Mouse (Mus musculus) intestine, postnatal 0 days (tissue): ENCODE data around the gene Mrpl37. TPM values are rescaled to one million over a fixed set of nuclear protein-coding genes. Genes with fewer than 3 reads are reported as not detected.

Source experiments
- ATAC-seq: fragments of 200-750 bp; cut with Nextera tagmentation; 2 replicates; pipeline ENCODE4 v1.8.0; 2017; ENCODE audit warnings: mild to moderate bottlenecking, moderate TSS enrichment, moderate library complexity
- H3K27ac ChIP-seq: fragments of 300-500 bp; sonication (generic); 2 replicates; pipeline ENCODE4 v1.5.1; 2014; ENCODE audit warnings: mild to moderate bottlenecking, low read depth, low read length, moderate library complexity
- H3K27me3 ChIP-seq: fragments of 300-500 bp; sonication (generic); replicated peaks from 2 replicates; pipeline ENCODE4 v1.6.1; 2014; ENCODE audit warnings: low read length, mixed read lengths; ENCODE audit not compliant: control insufficient read depth, insufficient read depth
- H3K36me3 ChIP-seq: fragments of 300-500 bp; sonication (generic); 2 replicates; pipeline ENCODE4 v1.6.1; 2014; ENCODE audit warnings: mild to moderate bottlenecking, moderate library complexity; ENCODE audit not compliant: control insufficient read depth, insufficient read depth
- H3K4me1 ChIP-seq: fragments of 300-500 bp; sonication (generic); replicated peaks from 2 replicates; pipeline ENCODE4 v1.6.1; 2014; ENCODE audit warnings: antibody characterized with exemption, low read length, mixed read lengths; ENCODE audit not compliant: control insufficient read depth, insufficient read depth
- H3K4me2 ChIP-seq: fragments of 300-500 bp; sonication (generic); replicated peaks from 2 replicates; pipeline ENCODE4 v1.6.1; 2014; ENCODE audit warnings: low read depth, mild to moderate bottlenecking, moderate library complexity
- H3K4me3 ChIP-seq: fragments of 300-500 bp; sonication (generic); 2 replicates; pipeline ENCODE4 v1.5.1; 2014; ENCODE audit warnings: low read depth, low read length
- H3K9ac ChIP-seq: fragments of 300-500 bp; sonication (generic); 2 replicates; pipeline ENCODE4 v1.6.1; 2014; ENCODE audit warnings: mild to moderate bottlenecking, low read depth, low read length
- H3K9me3 ChIP-seq: fragments of 300-500 bp; sonication (generic); 2 replicates; pipeline ENCODE4 v1.6.1; 2016; ENCODE audit warnings: mixed run types; ENCODE audit not compliant: control insufficient read depth
- CTCF ChIP-seq: sonication (generic); IDR thresholded peaks from 2 replicates; pipeline ENCODE4 v1.5.1; 2016; ENCODE audit warnings: low read depth, mild to moderate bottlenecking, control low read depth, antibody characterized with exemption, moderate library complexity
- WGBS: fragments of 180-500 bp; shearing (Covaris S2); extraction: QIAGEN DNeasy Blood & Tissue Kit; methylation state at CpG from one replicate; pipeline ENCODE4 v1.1.7; 2014; 5-methylcytosine and 5-hydroxymethylcytosine counted together
- polyA plus RNA-seq: library from polyadenylated mRNA; unstranded; fragments of >200 nt; fragmentation: Nextera tagmentation; extraction: Ambion mirVana; gene quantifications from 2 replicates; pipeline ENCODE4 v1.2.1, GENCODE M21; 2015

Gene Mrpl37
- polyA plus RNA-seq, 1 experiment from 2014 or later = 52.8 TPM

DNA sequence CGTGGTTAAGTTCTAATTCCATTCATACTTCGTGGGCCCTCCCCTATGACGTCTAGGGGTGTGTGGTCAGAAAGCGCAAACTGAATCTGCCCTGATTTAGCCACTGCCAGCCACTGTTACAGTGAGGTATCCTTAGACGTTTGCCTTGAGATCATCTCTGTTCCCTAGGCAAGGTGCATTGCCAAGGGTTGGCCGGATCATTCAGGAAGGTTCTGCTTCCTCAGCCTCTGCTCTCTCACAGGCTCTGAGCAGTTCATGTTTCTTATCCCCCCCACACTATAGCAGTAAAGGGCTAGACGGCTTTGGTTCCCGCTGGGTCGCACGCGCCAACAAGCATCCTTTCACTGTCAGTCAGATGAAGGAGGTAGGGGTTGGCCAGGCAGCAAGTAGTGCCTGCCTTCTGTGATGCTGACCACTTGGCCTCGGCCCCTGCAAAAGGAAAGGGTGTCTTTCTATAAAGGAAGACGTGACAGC lies 54.6 kb downstream of the Mrpl37 start:
- no peak overlapping the region for H3K4me2 ChIP-seq
- H3K4me3 ChIP-seq = no peak overlapping the region
- no peak overlapping the region for H3K9ac ChIP-seq
- no peak overlapping the region for H3K27ac ChIP-seq
- no peak for TF ChIP-seq CTCF
- peaks cover 18% of the 10 kb centered on the region; the same call in 1 of the 2 replicates for H3K4me1 ChIP-seq
- ATAC-seq = no peak
- H3K9me3 ChIP-seq = no peaks in the 10 kb centered on the region
- H3K36me3 ChIP-seq = peaks cover 15% of the 10 kb centered on the region
- WGBS = 79% methylated on average over 13 of the region's 13 CpGs
- no peaks in the 10 kb centered on the region for H3K27me3 ChIP-seq

DNA sequence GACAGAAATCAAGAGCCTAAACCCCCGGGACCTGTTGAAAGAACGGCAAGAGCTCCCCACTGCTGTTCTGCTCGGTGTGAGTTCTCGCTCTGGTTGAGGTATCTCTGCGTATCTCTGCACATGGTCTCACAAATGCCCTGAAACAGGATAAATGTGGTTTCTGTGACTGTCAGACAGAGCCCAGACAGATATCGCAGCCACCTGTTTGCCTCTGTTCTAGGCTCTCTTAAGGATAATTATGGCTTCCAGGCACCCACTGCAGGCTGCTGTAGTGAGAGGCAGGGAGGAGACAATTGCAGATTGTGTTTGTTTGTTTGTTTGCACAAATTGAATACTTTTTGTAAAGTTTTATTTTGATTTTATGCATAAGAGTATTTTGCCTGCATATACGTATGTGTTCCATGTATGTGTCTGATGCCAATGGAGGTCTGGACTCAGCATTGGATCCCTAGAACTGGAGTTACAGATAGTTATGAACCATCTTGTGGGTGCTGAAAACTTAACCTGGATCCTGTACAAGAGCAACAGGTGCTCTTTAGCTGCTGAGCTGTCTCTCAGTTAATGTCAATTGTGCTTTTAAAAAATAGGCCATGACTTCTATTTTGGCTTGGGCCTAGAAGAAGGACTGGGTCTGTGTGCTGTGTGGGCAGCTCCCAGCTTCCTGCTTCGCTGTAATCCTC lies 55.2 kb downstream of the Mrpl37 start:
- H3K27me3 ChIP-seq = no peaks in the 10 kb centered on the region
- ATAC-seq = no peak
- no peak overlapping the region for H3K9ac ChIP-seq
- H3K4me1 ChIP-seq = peaks cover 17% of the 10 kb centered on the region; the same call in 1 of the 2 replicates
- H3K36me3 ChIP-seq = peaks cover 15% of the 10 kb centered on the region
- no peaks in the 10 kb centered on the region for H3K9me3 ChIP-seq
- no peak overlapping the region for H3K4me3 ChIP-seq
- no peak overlapping the region for H3K27ac ChIP-seq
- no peak overlapping the region for H3K4me2 ChIP-seq
- WGBS = 90% methylated on average over 8 of the region's 8 CpGs
- TF ChIP-seq CTCF = no peak

DNA sequence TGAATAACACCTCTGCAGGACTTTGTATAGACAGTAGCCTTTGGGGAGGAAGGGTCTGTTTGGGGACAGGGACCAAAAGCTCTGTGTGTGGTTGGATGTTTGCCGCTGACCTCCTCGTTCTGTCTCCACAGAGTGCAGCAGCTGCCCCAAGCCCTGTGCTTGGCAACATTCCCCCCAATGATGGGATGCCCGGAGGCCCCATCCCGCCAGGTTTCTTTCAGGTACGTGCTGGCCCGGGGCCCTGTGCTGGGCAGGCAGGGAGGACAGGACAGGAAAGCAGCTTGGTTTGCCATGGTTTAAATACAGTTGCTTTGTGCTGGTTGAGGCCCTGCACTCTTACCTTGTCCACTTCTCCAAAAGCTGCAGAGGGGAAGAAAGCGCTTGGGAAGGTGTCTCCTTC lies 57.1 kb downstream of the Mrpl37 start:
- Histone ChIP-seq H3K4me1 (peaks cover 9% of the 10 kb centered on the region), H3K27me3 (no peaks in the 10 kb centered on the region), H3K9me3 (no peaks in the 10 kb centered on the region), H3K27ac (no peak overlapping the region), H3K36me3 (peaks cover 9% of the 10 kb centered on the region; the same call in 1 of the 2 replicates), H3K9ac (no peak overlapping the region), H3K4me2 (no peak overlapping the region), H3K4me3 (no peak overlapping the region)
- WGBS = 94% methylated on average over 7 of the region's 7 CpGs
- ATAC-seq = no peak
- TF ChIP-seq CTCF = no peak

DNA sequence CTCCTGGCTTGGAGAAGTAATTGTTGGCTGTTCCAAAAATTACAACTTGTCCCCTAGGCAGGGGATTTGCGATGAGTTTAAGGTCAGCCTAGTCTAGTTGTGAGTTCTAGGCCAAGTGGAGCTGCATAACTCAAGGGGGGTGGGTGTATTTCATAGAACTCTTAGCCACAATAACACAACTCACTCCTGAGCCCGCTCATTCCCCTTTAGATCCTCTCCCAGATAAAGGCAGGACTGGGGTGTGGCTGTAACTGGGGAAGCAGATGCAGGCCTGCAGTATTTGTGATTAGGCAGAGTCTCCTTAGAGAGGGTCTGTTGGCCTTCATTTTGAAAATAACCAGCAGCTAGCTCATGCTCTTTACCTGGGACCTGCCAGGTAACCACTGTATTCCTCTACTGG lies 58.5 kb downstream of the Mrpl37 start:
- no peak overlapping the region for H3K4me3 ChIP-seq
- TF ChIP-seq CTCF = no peak
- ATAC-seq = no peak
- 71% methylated on average over 2 of the region's 2 CpGs for WGBS
- peaks cover 2% of the 10 kb centered on the region for H3K4me1 ChIP-seq
- H3K9ac ChIP-seq = no peak overlapping the region
- H3K4me2 ChIP-seq = no peak overlapping the region
- H3K27me3 ChIP-seq = no peaks in the 10 kb centered on the region
- H3K27ac ChIP-seq = no peak overlapping the region
- H3K36me3 ChIP-seq = peaks cover 9% of the 10 kb centered on the region; the same call in 1 of the 2 replicates
- no peaks in the 10 kb centered on the region for H3K9me3 ChIP-seq

DNA sequence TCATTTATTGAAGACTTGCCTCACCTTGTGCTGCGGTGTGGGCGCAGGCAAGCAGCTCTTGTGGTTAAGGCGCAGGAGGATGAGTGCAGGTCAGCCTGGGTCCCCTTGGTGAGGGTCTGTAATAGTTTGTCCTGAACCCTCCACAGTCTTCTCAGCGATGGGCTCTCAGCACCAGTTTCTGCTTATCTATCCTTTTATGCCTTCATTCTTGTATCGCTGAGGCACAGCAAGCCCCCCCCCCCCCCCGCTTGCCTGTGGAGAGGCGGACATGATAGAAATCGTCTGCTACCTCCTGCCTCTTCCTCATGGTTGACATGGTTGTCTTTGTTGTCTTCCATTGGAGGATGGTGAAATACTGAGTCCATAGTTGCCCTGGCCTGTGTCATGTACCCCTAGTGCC lies 59.3 kb downstream of the Mrpl37 start:
- ATAC-seq = no peak
- Histone ChIP-seq H3K36me3 (peaks cover 9% of the 10 kb centered on the region; the same call in 1 of the 2 replicates), H3K9me3 (no peaks in the 10 kb centered on the region), H3K4me2 (no peak overlapping the region), H3K9ac (no peak overlapping the region), H3K4me3 (no peak overlapping the region), H3K4me1 (peaks cover 2% of the 10 kb centered on the region), H3K27me3 (no peaks in the 10 kb centered on the region), H3K27ac (peak overlapping the region; percentile 24; the same call in 1 of the 2 replicates)
- no peak for TF ChIP-seq CTCF
- WGBS = 90% methylated on average over 7 of the region's 8 CpGs

DNA sequence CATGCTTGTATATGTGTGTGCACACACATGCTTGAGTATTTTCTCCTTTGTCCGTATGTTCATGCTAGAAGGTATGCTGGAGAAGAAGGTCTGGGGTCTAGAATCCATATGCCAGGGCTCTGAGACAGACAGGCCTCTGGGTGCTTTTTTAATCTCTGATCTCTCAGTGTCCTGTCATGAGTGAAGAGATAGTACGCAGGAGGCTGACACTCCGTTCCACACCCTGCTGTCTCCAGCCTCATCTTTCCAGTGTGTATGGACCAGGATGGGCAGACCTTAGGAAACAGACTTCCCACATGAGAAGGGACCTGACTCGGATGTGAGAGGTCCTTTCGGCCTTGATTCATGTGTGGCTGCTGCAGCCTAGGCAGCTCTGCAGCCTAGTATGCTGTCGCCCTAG lies 59.9 kb downstream of the Mrpl37 start:
- H3K9me3 ChIP-seq = no peaks in the 10 kb centered on the region
- H3K4me3 ChIP-seq = no peak overlapping the region
- no peak for TF ChIP-seq CTCF
- peak overlapping the region; percentile 24 for H3K27ac ChIP-seq
- H3K9ac ChIP-seq = no peak overlapping the region
- no peak for ATAC-seq
- WGBS = 78% methylated on average over 6 of the region's 6 CpGs
- H3K36me3 ChIP-seq = peaks cover 9% of the 10 kb centered on the region; the same call in 1 of the 2 replicates
- H3K27me3 ChIP-seq = no peaks in the 10 kb centered on the region
- no peak overlapping the region for H3K4me2 ChIP-seq
- peaks cover 2% of the 10 kb centered on the region for H3K4me1 ChIP-seq
